Mouse (Mus musculus): Measurements from ENCODE around the gene Wdr54.

Gene Wdr54

GRCm38 (mm10) chr6:83101688-83102556 lies 54.3 kb downstream of the Wdr54 start:
- peak; percentile 74 for DNase-seq

DNA sequence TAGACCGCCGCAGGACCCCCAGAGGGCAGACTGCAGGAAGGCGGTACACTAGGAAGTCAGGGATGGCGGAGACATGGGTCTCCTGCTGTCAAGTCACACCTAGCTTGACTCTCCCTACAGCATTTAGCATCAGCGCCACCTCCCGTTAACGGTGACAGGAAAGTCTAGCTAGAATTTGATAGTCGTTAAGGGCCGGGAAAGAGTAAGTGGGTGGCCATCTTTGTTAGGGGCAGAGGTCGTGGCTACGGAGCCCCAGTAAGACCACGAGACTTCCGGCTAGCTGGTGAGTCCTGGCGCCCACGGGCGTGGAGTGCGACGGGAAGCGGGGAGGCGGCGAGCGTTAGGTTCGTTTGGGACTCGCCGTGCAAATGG lies 54.9 kb downstream of the Wdr54 start, which contains the start of the genes Ccdc142 and Gm42688:
TSS of gene Ccdc142 (plus strand) at position 286 of the 372 bp plus-strand sequence.
TSS of gene Gm42688 (plus strand) at position 302 of the 372 bp plus-strand sequence.
- DNase-seq = peak; percentile 95

All from retina, postnatal 1 day (tissue).